Mouse (Mus musculus): ENCODE measurements around the gene Cyth1. TPM values are rescaled to one million over a fixed set of nuclear protein-coding genes. Genes with fewer than 3 reads are reported as not detected.

The Cyth1 gene
- total RNA-seq, 2 experiments from 2014 or later = 45.6 to 51.6 TPM

GRCm38 (mm10) chr11:118225862-118226261 is 22.5 kb downstream of the Cyth1 start:
- no peak for DNase-seq
- intact Hi-C loops (cut with DNase I) = no loop called here

GRCm38 (mm10) chr11:118225056-118225836 is 23.1 kb downstream of the Cyth1 start:
- no peak for DNase-seq

GRCm38 (mm10) chr11:118223416-118224067 is 24.9 kb downstream of the Cyth1 start:
- intact Hi-C loops (cut with DNase I) = no loop called here
- DNase-seq = no peak

More at GRCm38 (mm10) chr11:118225056-118225836, 23.1 kb downstream of the Cyth1 start:
- intact Hi-C loops (cut with DNase I) = no loop called here

DNA sequence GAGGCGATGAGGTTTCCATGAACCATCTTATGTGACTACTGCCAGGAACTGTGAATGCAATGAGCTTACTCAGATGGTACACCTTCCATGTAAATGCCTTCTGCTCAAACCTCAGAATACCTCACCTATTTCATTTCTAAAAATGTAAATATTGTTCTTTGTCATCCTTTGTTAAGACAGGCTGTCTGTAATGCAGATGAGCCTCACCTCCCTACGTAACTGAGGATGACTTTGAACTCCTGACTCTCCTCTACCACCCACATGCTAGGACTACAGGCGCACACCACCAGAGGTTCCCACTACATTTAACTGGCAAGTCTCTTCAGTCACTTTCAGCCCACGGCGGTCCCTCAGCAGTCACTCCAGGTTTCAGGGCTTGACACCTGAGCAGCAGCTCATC is 25.5 kb downstream of the Cyth1 start:
- DNase-seq = no peak
- intact Hi-C loops (cut with DNase I) = no loop called here

DNA sequence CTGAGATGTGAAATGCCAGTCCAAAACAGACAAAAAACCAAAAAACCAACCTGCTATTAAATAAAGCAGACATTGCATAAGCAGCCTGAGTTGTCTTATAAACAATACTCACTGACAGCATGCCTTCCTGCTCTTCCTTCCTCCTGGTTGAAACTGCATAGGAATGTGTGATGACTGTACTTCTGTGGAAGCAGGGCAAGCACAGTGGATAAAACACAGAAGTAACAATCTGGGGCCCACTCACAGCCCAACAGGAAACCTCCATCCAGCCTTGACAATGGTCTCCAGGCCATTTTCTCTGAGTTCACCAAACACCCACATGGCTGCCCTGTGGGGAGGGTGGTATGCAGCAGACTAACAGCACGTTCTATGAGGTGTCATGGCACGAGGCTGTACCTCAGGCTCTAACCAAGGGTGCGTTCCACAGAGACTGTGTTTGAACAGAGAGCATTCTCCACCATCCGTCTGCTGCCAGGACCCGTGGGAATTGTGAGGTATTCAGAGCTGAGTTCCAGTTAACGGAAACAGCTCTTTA is 26.0 kb downstream of the Cyth1 start:
- no peak for DNase-seq
- intact Hi-C loops (cut with DNase I) = no loop called here

- peak; percentile 68 to 69 for DNase-seq
- intact Hi-C loops (cut with DNase I) = loop anchor here (1.0 to 2.0 kb wide), 2 partner anchors 117 to 136 kb away; no protein-coding TSS in a partner anchor
Observed at GRCm38 (mm10) chr11:118220561-118221262, 27.7 kb downstream of the Cyth1 start.

DNA sequence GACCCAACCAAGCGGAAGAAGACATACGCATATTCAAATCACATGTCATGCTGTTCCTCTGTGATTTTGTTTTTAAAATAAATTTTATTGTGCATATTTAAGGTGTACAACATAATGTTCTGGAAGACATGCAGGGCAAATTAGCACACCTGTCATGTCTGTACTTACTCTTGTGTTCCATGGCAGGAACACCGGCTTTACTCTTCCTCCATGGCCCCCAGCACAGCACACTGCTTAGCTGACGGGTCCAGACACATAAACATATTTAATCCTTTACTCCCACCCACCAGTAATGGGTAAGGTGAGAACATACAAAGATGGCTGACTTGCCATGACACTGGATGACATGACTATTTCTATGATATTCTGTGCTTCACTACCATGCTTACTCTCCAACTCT is 29.3 kb downstream of the Cyth1 start:
- intact Hi-C loops (cut with DNase I) = loop anchor here (5.0 kb wide), 2 partner anchors 37 to 347 kb away; partner anchors contain the start of gene Tha1
- DNase-seq = no peak

- intact Hi-C loops (cut with DNase I) = loop anchor here (5.0 kb wide), 2 partner anchors 34 to 344 kb away; partner anchors contain the start of gene Tha1
- no peak for DNase-seq
Observed at GRCm38 (mm10) chr11:118216468-118216867, 31.9 kb downstream of the Cyth1 start.

- no peak for DNase-seq
Observed at GRCm38 (mm10) chr11:118215928-118216458, 32.4 kb downstream of the Cyth1 start.

GRCm38 (mm10) chr11:118212636-118213112 is 35.7 kb downstream of the Cyth1 start:
- intact Hi-C loops (cut with DNase I) = loop anchor here (5.0 kb wide), 1 partner anchor 40 kb away; no protein-coding TSS in a partner anchor
- no peak for DNase-seq

More at GRCm38 (mm10) chr11:118215928-118216458, 32.4 kb downstream of the Cyth1 start:
- intact Hi-C loops (cut with DNase I) = loop anchor here (5.0 kb wide), 2 partner anchors 34 to 344 kb away; partner anchors contain the start of gene Tha1

DNA sequence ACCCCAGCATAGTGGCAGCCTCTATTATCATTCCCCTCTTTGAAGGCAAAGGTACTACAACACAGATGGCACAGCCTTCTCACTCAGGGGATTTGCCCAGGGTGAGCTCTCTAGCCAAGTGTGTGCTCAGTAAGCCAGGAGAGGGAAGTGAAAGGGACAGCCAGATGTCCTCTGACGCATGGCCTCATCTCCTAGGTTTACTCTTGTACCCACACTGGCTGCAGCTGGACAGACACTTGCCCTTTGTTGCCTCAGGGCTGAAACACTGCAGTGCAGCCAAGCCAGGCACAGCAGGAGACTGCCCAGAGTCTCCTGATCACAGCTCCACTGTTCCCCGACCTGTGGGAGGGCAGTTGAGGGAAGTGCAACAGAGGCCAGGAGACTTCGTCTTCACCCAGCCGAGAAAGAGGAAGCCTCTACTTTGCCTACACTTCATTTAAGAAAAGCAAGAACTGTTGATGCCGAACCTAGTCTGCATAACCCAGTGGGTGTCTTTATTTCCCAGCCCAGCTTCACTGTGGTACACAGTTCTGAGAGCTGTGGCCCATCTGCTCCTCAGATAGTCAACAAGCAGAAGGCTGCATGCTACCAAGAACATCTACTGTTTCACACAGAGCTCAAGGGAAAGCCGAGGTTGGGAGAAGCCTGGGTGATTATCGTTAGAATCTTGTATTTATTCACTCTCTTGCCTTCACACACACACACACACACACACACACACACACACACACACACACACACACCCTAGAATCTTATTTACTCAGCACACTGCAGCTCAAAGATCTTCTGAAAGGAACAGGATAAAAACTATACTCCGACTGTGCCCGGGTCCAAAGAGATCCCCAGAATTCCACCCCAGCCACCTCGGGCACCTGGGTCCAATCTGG is 36.4 kb downstream of the Cyth1 start:
- DNase-seq = peak; percentile 60 to 62
- intact Hi-C loops (cut with DNase I) = loop anchor here (2.0 to 5.0 kb wide), 2 partner anchors 15 to 40 kb away; no protein-coding TSS in a partner anchor

DNA sequence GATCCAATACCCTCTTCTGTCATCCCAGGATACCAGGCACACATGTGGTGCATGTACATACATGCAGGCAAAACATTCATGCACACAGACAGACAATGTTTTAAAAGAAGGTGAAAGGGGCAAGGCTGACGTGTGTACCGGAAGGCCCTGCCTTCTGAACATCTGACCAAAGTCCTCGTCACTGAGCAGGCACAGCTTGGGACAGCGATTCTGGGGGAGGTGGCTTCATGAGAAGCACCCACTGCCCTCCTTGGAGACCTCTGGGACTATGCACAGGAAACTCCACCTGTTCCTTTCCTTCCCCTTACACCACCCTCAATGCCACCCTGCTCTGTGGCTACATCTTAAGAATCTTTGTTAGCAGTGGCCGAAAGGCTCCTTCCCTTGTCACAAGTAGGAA is 37.4 kb downstream of the Cyth1 start:
- intact Hi-C loops (cut with DNase I) = loop anchor here (2.0 to 5.0 kb wide), 2 partner anchors 14 to 39 kb away; no protein-coding TSS in a partner anchor

GRCm38 (mm10) chr11:118210116-118210515 is 38.3 kb downstream of the Cyth1 start:
- intact Hi-C loops (cut with DNase I) = loop anchor here (2.0 to 5.0 kb wide), 2 partner anchors 13 to 38 kb away; no protein-coding TSS in a partner anchor

More for the DNA sequence above, 37.4 kb downstream of the Cyth1 start:
- DNase-seq = no peak

GRCm38 (mm10) chr11:118209376-118209775 is 39.0 kb downstream of the Cyth1 start:
- DNase-seq = no peak
- intact Hi-C loops (cut with DNase I) = no loop called here

More at GRCm38 (mm10) chr11:118210116-118210515, 38.3 kb downstream of the Cyth1 start:
- no peak for DNase-seq

DNA sequence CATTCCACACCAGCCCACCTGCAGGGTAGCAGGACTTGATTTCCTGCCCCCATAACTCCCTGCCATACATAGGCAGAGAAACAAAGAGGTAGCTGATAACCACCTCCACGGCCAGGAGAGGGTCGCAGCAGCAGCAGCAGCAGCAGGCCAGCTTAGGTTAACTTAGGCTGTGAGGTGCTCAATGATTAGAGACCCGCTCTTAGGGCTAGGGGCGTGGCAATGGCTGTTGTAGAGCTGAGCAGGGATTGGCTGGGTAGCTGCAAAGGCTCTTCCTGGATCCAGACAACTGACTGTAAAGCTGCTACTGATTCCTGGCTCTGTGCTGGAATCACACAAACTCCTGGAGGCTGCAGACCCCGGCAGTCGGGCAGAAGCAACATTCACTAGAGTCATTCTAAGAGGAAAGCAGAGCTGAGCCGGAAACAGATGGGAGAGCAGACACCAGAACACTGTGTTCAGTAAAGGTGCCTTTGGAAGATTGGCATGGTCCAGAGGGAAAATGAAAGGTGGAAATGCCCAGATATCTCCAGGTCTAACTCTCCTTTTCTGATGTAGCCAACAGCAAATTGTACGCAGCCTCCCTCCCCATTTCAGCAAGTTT is 39.6 kb downstream of the Cyth1 start:
- DNase-seq = no peak
- intact Hi-C loops (cut with DNase I) = no loop called here

GRCm38 (mm10) chr11:118207424-118208033 is 40.9 kb downstream of the Cyth1 start:
- intact Hi-C loops (cut with DNase I) = no loop called here
- DNase-seq = no peak

- intact Hi-C loops (cut with DNase I) = no loop called here
Observed at GRCm38 (mm10) chr11:118206267-118206666, 42.1 kb downstream of the Cyth1 start.

GRCm38 (mm10) chr11:118203469-118203868 is 44.9 kb downstream of the Cyth1 start:
- intact Hi-C loops (cut with DNase I) = no loop called here
- DNase-seq = no peak

More at GRCm38 (mm10) chr11:118206267-118206666, 42.1 kb downstream of the Cyth1 start:
- DNase-seq = no peak
